Mouse (Mus musculus) forebrain, postnatal 0 days (tissue): ENCODE data around the gene Chrng. TPM values are rescaled to one million over a fixed set of nuclear protein-coding genes. Genes with fewer than 3 reads are reported as not detected.

Experiments used
- ATAC-seq: fragments of 200-750 bp; cut with Nextera tagmentation; 2 replicates; pipeline ENCODE4 v1.8.0; 2017; ENCODE audit warnings: mild to moderate bottlenecking, moderate library complexity
- DNase-seq: peaks from one replicate; pipeline ENCODE4 v3.0.0-alpha.2; 2015
- H3K27ac ChIP-seq: fragments of 300-500 bp; sonication (generic); 2 replicates; pipeline ENCODE4 v1.5.1; 2014; ENCODE audit warnings: low read depth, mild to moderate bottlenecking, antibody characterized with exemption, low read length, moderate library complexity, mixed read lengths
- H3K27me3 ChIP-seq: fragments of 300-500 bp; sonication (generic); 2 replicates; pipeline ENCODE4 v1.6.1; 2014; ENCODE audit warnings: mild to moderate bottlenecking, low read length, mixed read lengths; ENCODE audit not compliant: insufficient read depth
- H3K36me3 ChIP-seq: fragments of 300-500 bp; sonication (generic); 2 replicates; pipeline ENCODE4 v1.6.1; 2014; ENCODE audit warnings: mild to moderate bottlenecking, moderate library complexity; ENCODE audit not compliant: insufficient read depth
- H3K4me1 ChIP-seq: fragments of 300-500 bp; sonication (generic); 2 replicates; pipeline ENCODE4 v1.6.1; 2014; ENCODE audit warnings: antibody characterized with exemption; ENCODE audit not compliant: insufficient read depth
- H3K4me2 ChIP-seq: fragments of 300-500 bp; sonication (generic); 2 replicates; pipeline ENCODE4 v1.6.1; 2014; ENCODE audit warnings: low read depth, mild to moderate bottlenecking, moderate library complexity
- H3K4me3 ChIP-seq: fragments of 300-500 bp; sonication (generic); 2 replicates; pipeline ENCODE4 v1.5.1; 2014; ENCODE audit warnings: low read depth, low read length, mixed read lengths
- H3K9ac ChIP-seq: fragments of 300-500 bp; sonication (generic); 2 replicates; pipeline ENCODE4 v1.6.1; 2014; ENCODE audit warnings: mild to moderate bottlenecking
- H3K9me3 ChIP-seq: fragments of 300-500 bp; sonication (generic); 2 replicates; pipeline ENCODE4 v1.6.1; 2016; ENCODE audit warnings: low read length
- CTCF ChIP-seq: sonication (generic); IDR thresholded peaks from 2 replicates; pipeline ENCODE4 v1.5.1; 2016; ENCODE audit warnings: antibody characterized with exemption, control low read depth, low read depth
- WGBS: fragments of 180-500 bp; shearing (Covaris S2); extraction: QIAGEN DNeasy Blood & Tissue Kit; methylation state at CpG from one replicate; pipeline ENCODE4 v1.1.7; 2014; 5-methylcytosine and 5-hydroxymethylcytosine counted together
- polyA plus RNA-seq: library from polyadenylated mRNA; unstranded; fragments of >200 nt; fragmentation: Nextera tagmentation; extraction: Ambion mirVana; gene quantifications from 2 replicates; pipeline ENCODE4 v1.2.1, GENCODE M21; 2015
- total RNA-seq: library from RNA; depleted of rRNA; stranded (reverse); fragments of >200 nt; gene quantifications from 2 replicates; pipeline ENCODE4 v1.2.3, GENCODE M21; 2014

Gene Chrng
- total and polyA plus RNA-seq, 2 experiments from 2014 or later: not detected

DNA sequence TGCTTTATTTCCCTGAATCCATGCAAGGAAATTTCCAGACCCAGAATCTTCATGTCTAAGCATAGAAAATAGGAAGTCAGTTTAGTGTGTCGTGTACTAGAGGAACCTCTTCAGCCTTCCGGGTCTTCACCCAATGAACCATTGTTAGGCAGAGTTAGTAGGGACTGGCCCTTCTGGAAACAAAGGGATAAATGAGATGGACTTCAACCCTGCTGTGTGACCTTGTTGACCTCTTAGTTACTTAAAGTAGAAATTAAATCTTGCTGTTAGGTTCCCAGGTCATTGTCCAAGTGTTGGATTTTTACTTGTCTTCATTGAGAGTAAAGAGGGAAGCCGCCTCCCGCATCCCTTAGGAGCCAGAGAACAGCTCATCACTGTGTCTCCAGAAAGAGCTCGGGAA, 26.1 kb downstream of the Chrng start:
- H3K4me3 ChIP-seq: no peak overlapping the region
- no peaks in the 10 kb centered on the region for H3K27me3 ChIP-seq
- H3K9me3 ChIP-seq: no peaks in the 10 kb centered on the region
- ATAC-seq (no peak), DNase-seq (no peak)
- H3K27ac ChIP-seq: no peak overlapping the region
- H3K4me2 ChIP-seq: no peak overlapping the region
- H3K36me3 ChIP-seq: peaks cover 93% of the 10 kb centered on the region
- no peak overlapping the region for H3K9ac ChIP-seq
- no peak for TF ChIP-seq CTCF
- WGBS: 69% methylated on average over 5 of the region's 5 CpGs
- no peaks in the 10 kb centered on the region for H3K4me1 ChIP-seq

DNA sequence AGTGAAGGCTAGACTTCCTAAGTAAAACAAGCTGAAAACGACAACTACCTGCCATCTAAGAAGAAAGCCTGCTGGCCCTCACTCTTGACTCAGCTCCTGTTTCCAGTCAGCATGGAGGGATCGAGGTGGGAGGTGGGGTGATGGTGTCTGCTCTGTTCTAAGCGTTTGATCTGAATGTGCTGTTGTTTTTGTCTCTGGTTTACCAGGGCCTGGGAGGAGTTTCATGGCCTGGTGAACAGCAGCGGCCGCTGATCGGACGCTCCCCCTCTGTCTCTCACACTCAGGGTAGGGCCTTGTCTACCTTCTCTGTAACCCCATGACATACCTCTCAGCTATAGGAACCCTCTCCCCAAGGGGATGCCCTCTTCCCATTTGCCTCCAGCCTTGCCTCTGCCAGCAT, 27.7 kb downstream of the Chrng start:
- ATAC-seq: no peak
- H3K36me3 ChIP-seq: peaks cover 94% of the 10 kb centered on the region
- no peaks in the 10 kb centered on the region for H3K9me3 ChIP-seq
- H3K4me2 ChIP-seq: no peak overlapping the region
- no peaks in the 10 kb centered on the region for H3K27me3 ChIP-seq
- DNase-seq: no peak
- no peak for TF ChIP-seq CTCF
- H3K27ac ChIP-seq: no peak overlapping the region
- WGBS: 87% methylated on average over 7 of the region's 7 CpGs
- H3K4me1 ChIP-seq: no peaks in the 10 kb centered on the region
- H3K4me3 ChIP-seq: no peak overlapping the region
- H3K9ac ChIP-seq: no peak overlapping the region

DNA sequence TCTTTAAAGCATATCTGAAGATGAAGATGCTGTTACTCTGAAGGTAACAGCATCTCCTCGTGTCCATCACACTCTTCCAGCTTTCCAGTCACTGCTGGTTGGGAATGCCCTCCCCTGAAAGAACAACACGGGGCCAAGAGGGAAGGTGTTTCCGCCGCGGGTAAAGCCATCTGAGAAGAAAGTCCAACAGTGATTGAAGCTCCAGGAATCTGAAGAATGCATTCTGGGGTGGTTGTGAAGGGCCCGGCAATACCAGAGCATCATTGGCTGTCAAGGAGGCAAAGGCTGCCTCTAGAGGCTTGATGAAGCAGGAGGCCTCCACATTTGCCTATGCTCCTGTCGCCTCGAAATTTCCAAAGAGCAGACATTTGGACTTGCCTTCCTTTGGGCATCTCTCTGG, 34.6 kb downstream of the Chrng start:
- Histone ChIP-seq H3K27me3 (no peaks in the 10 kb centered on the region), H3K9ac (no peak overlapping the region), H3K36me3 (peaks cover 49% of the 10 kb centered on the region), H3K4me3 (no peak overlapping the region), H3K4me1 (no peaks in the 10 kb centered on the region), H3K4me2 (no peak overlapping the region), H3K9me3 (no peaks in the 10 kb centered on the region), H3K27ac (no peak overlapping the region)
- WGBS: 81% methylated on average over 8 of the region's 8 CpGs
- ATAC-seq: no peak
- DNase-seq: no peak
- TF ChIP-seq CTCF: no peak

DNA sequence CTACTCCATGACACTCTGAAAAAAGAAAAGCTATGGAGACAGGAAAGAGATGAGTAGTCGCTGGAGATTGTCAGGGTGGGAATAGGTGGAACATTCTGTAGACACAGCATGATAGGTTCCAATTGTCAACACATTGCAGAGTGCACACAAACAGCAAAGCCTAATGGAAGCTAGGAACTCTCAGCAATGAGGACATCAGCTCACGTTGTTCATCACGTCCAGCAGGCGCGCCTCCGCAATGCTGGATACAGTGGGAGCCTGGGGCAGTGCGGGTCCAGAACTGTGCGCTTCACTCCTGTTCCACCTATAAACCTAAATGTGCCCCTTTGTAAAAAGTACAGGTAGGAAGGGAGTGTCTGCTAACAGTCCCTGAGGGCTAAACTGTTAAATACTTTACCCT, 38.6 kb downstream of the Chrng start:
- no peak for TF ChIP-seq CTCF
- Histone ChIP-seq H3K4me3 (no peak overlapping the region), H3K27me3 (no peaks in the 10 kb centered on the region), H3K27ac (no peak overlapping the region), H3K9ac (no peak overlapping the region), H3K4me2 (no peak overlapping the region), H3K36me3 (peaks cover 12% of the 10 kb centered on the region), H3K4me1 (no peaks in the 10 kb centered on the region), H3K9me3 (no peaks in the 10 kb centered on the region)
- 88% methylated on average over 8 of the region's 8 CpGs for WGBS
- DNase-seq (no peak), ATAC-seq (no peak)

DNA sequence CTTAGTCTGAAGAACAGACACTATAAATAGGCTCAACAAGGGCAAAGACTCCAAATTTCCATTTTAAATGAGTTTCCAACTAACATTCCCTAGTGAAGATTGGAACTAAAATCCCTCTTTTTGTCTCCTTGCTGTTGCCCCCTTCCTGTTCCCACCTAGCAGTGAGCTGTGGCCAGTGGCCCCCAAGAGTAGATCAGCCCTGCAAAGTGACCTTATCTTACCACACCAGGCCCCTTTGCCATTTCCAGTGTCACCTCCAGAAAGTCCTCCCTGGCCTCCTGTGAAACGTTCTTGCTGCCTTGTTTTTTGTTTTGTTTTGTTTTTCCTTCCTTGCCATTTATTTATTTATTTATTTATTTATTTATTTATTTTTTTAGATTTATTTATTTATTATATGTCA, 41.0 kb downstream of the Chrng start:
- Histone ChIP-seq H3K4me1 (no peaks in the 10 kb centered on the region), H3K36me3 (no peaks in the 10 kb centered on the region), H3K9me3 (no peaks in the 10 kb centered on the region), H3K27ac (no peak overlapping the region), H3K27me3 (no peaks in the 10 kb centered on the region), H3K4me3 (no peak overlapping the region), H3K9ac (no peak overlapping the region), H3K4me2 (no peak overlapping the region)
- ATAC-seq (no peak), DNase-seq (no peak)
- TF ChIP-seq CTCF: no peak
- 65% methylated on average over 1 of the region's 1 CpGs for WGBS

DNA sequence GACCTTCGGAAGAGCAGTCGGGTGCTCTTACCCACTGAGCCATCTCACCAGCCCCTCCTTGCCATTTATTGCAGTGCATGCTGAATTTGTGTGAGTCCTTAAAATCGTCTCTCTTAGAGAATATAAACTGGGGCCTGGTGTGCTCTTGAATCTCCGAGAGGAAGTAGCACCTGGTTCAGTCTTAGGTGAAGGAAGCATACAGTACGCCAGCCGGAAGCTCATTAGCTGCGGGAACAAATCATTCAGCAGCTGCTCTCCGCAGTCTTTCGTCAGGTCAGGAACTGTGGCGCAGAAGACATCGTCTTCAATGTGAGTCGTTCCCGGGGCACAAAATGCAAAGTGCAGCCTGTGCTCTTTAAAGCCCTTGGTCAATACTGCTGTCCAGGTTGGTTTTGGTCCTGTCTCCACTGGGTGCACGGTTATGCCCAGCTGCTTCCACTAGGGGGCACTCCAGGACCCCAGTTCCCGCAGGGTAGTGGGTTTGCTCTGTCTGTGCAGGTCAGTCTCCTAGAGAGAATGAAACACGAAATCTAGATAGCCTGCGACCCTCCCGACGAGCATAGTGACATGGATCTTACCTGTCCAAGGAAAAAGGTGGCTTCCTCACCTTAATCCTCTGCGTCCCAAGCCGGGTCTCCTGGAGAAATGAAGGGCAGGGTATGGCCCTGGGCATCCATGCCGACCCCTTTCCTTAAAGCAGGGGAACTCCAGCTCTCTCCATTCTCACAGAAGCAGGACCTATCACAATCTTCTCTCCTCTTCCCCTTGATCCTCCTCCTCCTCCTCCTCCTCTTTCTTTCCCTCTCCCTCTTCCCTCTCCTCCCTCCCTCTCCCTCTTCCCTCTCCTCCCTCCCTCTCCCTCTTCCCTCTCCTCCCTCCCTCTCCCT, 41.7 kb downstream of the Chrng start:
- H3K9ac ChIP-seq: no peak overlapping the region
- ATAC-seq (peak; percentile 90), DNase-seq (peak; percentile 81)
- no peaks in the 10 kb centered on the region for H3K9me3 ChIP-seq
- H3K36me3 ChIP-seq: no peaks in the 10 kb centered on the region
- peak overlapping the region; percentile 28 for H3K4me2 ChIP-seq
- H3K4me3 ChIP-seq: no peak overlapping the region
- WGBS: 29% methylated on average over 22 of the region's 22 CpGs
- H3K27me3 ChIP-seq: no peaks in the 10 kb centered on the region
- no peak overlapping the region for H3K27ac ChIP-seq
- H3K4me1 ChIP-seq: no peaks in the 10 kb centered on the region
- peak; percentile 88 for TF ChIP-seq CTCF

DNA sequence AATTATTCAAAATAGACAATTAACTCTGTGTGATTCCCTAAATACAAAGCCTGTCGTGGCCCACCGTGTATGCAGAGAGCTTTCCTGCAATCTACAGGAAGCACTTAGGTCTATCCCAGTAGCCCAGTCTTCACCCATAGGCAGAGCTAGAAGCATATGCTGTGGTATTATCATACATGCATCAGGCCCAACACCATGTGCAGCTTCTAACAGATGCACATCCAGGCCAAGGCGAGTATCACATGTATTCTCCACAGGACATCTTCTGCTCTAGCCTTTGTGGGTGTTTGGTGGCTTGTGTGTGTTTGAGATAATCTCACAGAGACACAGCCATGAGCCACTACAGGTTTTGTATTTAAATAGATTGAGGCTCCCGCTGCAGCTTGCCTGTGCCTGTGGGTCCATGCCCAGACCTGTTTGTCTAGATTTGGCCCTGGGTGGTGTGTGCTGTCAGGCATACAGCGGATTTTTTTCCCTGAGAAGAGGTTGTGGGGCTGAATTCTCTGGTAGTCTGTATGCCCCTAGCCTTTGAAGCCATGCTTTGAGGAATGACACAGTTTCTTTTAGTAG, 47.7 kb downstream of the Chrng start:
- TF ChIP-seq CTCF: no peak
- no peak overlapping the region for H3K27ac ChIP-seq
- ATAC-seq: peak; percentile 29; the same call in 1 of the 2 replicates
- H3K9me3 ChIP-seq: no peaks in the 10 kb centered on the region
- no peaks in the 10 kb centered on the region for H3K4me1 ChIP-seq
- no peak overlapping the region for H3K9ac ChIP-seq
- 50% methylated on average over 5 of the region's 5 CpGs for WGBS
- no peaks in the 10 kb centered on the region for H3K27me3 ChIP-seq
- H3K36me3 ChIP-seq: no peaks in the 10 kb centered on the region
- H3K4me3 ChIP-seq: no peak overlapping the region
- H3K4me2 ChIP-seq: no peak overlapping the region
- no peak for DNase-seq
